Mouse (Mus musculus) bone marrow, adult 2 months (tissue): ENCODE results near the gene Bcat2. TPM values are rescaled to one million over a fixed set of nuclear protein-coding genes. Genes with fewer than 3 reads are reported as not detected.

Source experiments
- H3K27ac ChIP-seq: fragments of 200-500 bp; 2 replicates; pipeline ENCODE4 v1.5.1; 2012; ENCODE audit warnings: low read depth, mild to moderate bottlenecking, control low read depth, inconsistent platforms, low read length; ENCODE audit not compliant: control insufficient read depth, poor library complexity, insufficient read depth
- H3K4me1 ChIP-seq: fragments of 200-500 bp; 2 replicates; pipeline ENCODE4 v1.6.1; 2011; ENCODE audit warnings: low read length; ENCODE audit not compliant: control insufficient read depth, insufficient read depth
- H3K4me3 ChIP-seq: fragments of 200-500 bp; replicated peaks from 2 replicates; pipeline ENCODE3; 2011; ENCODE audit warnings: mild to moderate bottlenecking, low read depth, low read length, control low read depth; ENCODE audit not compliant: control insufficient read depth
- CTCF ChIP-seq: fragments of 200-500 bp; IDR thresholded peaks from 2 replicates; pipeline ENCODE4 v1.5.1; 2011; ENCODE audit warnings: low read length, control low read depth; ENCODE audit not compliant: control insufficient read depth, insufficient read depth
- POLR2A ChIP-seq: fragments of 200-500 bp; IDR thresholded peaks from 2 replicates; pipeline ENCODE4 v1.6.1; 2011; ENCODE audit warnings: low read depth, mild to moderate bottlenecking, control low read depth, low read length, borderline replicate concordance; ENCODE audit not compliant: control insufficient read depth
- WGBS: fragments of 180-500 bp; shearing (Covaris S2); methylation state at CpG from one replicate; pipeline ENCODE4 v1.1.7; 2018; 5-methylcytosine and 5-hydroxymethylcytosine counted together
- polyA plus RNA-seq: library from polyadenylated mRNA; stranded (reverse); fragments of >200 nt; gene quantifications from 2 replicates; pipeline ENCODE4 v1.2.4, GENCODE M21; 2011; ENCODE audit warnings: low replicate concordance; ENCODE audit not compliant: missing spikeins, insufficient read depth, insufficient read length

Gene Bcat2
- polyA plus RNA-seq, 1 experiment: 58.4 TPM

DNA sequence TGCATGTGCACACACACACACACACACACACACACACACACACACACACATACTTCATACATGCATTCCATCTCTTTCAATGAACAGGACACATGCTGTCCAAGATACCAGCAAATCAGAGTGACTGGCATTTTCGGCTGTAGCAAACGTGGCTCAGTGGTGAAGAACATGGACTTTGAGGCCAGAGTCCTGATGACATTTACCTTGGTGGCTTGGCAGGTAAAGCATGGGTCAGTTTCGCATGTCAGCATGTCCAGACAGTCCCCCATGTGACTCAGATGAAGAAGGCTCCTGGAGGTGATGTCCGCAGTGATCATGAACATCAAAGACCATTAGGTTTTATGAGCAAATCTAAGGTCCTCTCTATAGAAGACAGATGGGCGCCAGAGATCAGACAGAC, 27.1 kb downstream of the Bcat2 start:
- H3K4me3 ChIP-seq: no peak overlapping the region
- H3K27ac ChIP-seq: no peak overlapping the region
- peaks cover 3% of the 10 kb centered on the region for H3K4me1 ChIP-seq
- no peak for TF ChIP-seq CTCF
- no peak for TF ChIP-seq POLR2A
- WGBS: 81% methylated on average over 5 of the region's 5 CpGs

DNA sequence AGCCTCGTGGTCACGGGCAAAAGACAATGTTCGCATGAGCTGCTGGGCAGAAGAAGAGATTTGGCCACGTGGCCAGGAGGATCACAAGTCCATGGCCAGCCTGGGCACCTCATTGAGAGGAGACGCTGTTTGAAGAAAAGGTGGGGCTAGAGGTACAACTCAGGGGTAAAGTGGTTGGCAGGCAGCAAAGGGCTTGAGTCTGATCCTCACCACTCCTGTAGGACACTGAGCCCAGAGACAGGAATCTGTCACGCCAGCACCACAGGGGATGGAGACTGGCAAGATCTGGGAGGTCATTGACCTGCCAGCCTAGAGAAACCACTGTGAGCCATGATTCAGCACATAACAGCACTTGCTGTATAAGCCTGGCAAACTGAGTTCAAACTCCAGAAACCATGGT, 27.6 kb downstream of the Bcat2 start:
- Histone ChIP-seq H3K4me3 (no peak overlapping the region), H3K27ac (no peak overlapping the region), H3K4me1 (peaks cover 3% of the 10 kb centered on the region)
- 85% methylated on average over 6 of the region's 6 CpGs for WGBS
- no peak for TF ChIP-seq CTCF
- TF ChIP-seq POLR2A: no peak

DNA sequence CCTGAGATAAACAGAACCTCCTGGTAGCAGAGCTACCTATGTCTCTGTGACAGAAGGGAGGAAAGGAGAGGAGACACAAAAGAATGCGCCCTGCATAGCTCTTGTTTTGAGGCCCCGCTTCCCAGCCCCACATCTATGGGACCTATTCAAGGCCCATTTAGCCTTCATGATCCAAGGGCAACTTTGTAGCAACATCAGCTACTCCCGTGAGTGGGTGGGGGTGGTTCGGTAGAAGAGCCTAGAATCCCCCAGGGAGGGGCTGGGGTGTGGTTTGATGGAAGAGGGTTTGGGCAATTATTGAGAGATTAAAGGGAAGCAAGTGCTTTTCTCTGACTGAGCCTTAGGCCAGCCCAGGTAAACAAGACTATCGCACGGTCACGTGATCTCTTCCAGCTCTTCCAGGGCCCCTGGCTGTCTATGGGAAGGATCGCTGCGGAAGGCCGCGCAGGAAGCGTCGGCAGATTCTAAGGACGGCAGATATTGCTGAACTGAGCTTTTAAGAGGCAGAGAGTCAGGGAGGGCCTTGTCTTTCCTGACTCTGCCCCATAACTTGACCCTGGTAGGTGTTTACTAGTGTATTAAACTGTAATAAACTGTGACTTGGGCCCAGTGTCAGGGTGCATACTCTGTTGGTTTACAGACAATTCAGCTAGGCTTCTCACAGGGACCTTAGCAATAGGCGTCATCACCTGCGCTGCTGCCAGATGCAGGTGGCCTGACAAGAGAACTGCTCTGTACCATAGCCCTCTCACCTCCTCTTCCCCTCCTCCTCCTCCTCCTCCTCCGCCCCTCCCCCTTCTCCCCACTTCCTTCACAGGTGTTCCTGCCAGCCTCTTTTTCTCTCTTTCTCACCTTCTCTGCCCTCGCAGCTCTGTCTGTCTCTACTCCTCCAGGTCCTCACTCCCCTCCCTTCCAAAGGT, 29.3 kb downstream of the Bcat2 start:
- 80% methylated on average over 18 of the region's 18 CpGs for WGBS
- Histone ChIP-seq H3K27ac (no peak overlapping the region), H3K4me1 (peaks cover 3% of the 10 kb centered on the region), H3K4me3 (no peak overlapping the region)
- TF ChIP-seq POLR2A: no peak
- no peak for TF ChIP-seq CTCF

DNA sequence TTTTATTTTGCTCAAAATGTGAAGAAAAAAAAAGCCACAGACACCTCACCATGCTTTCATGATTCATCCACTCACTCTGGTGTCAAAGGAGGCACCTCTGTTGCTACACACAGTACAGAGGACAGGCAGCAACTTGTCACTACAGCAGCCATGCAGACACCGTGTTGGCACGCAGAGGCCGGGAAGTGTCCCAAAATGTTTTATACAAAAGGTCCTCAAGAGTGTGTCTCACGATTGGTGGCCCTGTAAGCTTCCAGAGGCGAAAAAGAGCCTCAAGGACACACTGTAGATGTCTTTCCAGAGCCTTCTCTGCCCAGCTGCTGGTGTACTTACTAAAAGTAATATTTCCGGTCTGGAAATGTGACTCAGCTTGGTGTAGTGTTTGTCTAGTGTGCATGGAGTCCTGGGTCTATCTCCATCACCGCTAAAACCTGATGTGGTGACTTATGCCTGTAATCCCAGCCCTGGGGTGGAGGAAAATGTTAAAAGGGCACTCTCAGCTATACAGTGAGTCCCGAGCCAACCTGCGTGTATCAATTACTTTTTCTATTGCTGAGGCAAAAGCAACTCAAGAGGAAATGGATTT, 35.8 kb downstream of the Bcat2 start:
- Histone ChIP-seq H3K4me3 (no peak overlapping the region), H3K4me1 (no peaks in the 10 kb centered on the region; the same call in 1 of the 2 replicates), H3K27ac (no peak overlapping the region)
- TF ChIP-seq POLR2A (no peak), CTCF (no peak)
- whole genome bisulfite sequencing: 77% methylated on average over 9 of the region's 9 CpGs

DNA sequence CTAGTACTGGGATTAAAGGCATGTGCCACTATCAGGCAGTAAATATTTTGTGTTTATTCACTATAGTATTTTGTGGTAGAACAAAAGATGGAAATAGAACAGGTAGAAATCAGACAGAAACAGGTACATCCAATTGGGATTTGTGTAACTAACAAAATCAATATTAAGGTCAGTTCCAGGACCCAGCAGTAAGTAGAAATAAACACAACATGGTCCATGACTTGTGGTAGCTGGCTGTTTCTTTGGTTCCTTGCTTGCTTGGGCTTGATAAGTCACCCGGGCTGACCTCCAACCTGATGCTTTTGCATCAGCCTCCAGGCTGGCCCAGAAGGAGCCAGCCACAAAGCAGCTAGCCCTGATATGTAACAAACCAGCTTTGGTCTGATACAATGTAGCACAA, 39.6 kb downstream of the Bcat2 start:
- 63% methylated on average over 1 of the region's 1 CpGs for WGBS
- TF ChIP-seq POLR2A: no peak
- H3K4me3 ChIP-seq: no peak overlapping the region
- no peaks in the 10 kb centered on the region for H3K4me1 ChIP-seq
- H3K27ac ChIP-seq: no peak overlapping the region

DNA sequence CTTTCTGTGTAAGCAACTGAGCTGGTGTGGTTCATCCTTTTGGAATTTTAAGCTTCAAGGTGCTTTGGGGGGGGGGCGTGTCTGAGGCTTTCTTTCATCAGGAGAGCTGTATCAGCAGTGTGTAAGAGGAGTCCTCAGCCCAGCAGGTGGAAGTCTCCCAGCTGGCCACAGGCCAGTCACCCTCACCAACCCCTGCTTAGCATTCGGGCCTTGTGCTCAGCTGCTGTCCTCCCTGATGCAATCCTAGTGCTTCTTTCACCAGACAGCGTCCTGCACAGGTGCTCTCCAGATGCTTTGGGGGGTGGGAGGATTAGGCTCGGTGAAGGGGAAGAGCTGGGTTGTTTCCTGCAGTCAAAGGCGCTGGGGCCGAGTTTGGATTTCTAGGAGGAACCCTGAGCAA, 46.3 kb downstream of the Bcat2 start:
- WGBS: 54% methylated on average over 6 of the region's 6 CpGs

DNA sequence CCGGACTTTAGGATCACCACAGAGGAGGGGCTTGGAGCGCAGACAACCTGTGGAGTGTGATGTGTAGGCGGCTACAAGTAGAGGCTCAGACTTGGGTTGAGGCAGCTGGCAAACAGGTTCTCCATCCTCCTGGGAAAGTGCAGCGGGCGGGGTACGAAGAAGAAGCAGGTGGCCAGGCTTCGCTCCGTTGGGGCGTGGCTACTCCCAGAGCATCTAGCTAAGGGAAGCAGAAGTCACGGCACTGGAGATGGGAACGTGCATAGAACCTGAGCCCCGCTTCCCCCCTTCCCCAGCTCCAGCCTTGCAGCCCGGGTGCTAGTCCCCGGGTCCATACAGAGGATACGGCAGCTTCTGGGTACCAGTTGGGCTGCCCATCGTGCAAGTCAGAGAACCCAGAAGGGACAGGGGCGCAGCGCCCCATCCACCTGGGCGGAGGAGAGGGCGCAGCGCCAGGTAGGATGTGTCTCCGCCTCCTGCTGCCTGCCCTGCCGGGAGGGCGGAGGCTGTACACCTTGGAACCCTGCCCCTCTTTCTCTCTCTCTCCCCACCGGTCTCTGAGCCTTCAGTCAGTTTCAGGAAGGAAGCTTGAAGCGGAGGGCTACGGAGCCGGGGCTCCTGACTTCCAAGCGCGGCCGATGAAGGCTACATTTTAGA, 47.2 kb downstream of the Bcat2 start, which contains the start of gene Fut1:
Gene Fut1, plus strand, starts transcription at position 248 of the 654 bp plus-strand sequence.
- Histone ChIP-seq H3K27ac (no peak within 1 kb of the TSS), H3K4me1 (no peaks in the 10 kb centered on the region), H3K4me3 (no peak within 1 kb of the TSS)
- no peak for TF ChIP-seq CTCF
- no peak for TF ChIP-seq POLR2A
- WGBS: 23% methylated on average over 31 of the region's 31 CpGs

More for the DNA sequence above, 46.3 kb downstream of the Bcat2 start:
- no peaks in the 10 kb centered on the region for H3K4me1 ChIP-seq
- H3K27ac ChIP-seq: no peak overlapping the region
- TF ChIP-seq CTCF (no peak), POLR2A (no peak)
- H3K4me3 ChIP-seq: no peak overlapping the region

DNA sequence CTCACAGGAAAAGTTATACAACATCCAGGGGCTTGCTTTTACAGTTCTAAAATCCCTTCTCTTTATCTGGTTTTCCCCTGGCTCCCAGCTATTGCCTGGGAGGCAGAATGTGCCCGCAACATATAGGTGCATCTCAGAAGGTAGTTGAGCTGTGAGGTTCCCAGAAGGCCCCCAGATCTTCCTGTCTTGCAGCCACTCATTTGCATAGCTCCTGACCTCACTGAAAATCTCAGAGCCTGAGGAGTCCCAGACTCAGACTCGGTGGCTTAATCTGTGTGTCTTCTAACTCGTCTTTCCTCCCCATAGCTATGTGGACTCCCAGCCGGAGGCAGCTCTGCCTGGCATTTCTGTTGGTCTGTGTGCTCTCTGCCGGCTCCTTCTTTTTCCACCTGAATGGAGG, 48.4 kb downstream of the Bcat2 start:
- WGBS: 72% methylated on average over 5 of the region's 5 CpGs
- no peak overlapping the region for H3K4me3 ChIP-seq
- H3K27ac ChIP-seq: no peak overlapping the region
- no peaks in the 10 kb centered on the region for H3K4me1 ChIP-seq
- no peak for TF ChIP-seq POLR2A
- no peak for TF ChIP-seq CTCF
